In the genomic region with DNA sequence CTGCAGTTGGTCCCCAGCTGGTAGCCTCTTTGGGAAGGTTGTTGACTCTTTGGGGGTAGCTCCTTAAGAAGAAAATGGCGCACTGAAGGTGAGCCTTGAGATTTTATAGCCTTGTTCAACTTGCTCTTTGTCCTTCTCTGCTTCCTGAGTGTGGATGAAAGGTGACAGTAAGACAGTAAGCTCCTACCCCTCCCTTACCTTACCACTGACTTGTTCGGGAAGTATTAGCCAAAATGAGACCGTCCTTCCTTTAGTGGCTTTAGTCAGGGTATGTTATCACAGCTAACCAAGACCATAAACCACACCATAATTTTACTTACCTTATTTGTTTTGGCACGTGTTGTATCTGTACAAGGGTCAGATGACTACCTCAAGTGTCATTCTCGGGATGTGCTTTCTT, we compare ENCODE assay signal across 22 mouse cellular contexts.
DNase-seq lines count a peak whose midpoint lies in the region; ATAC-seq and TF ChIP-seq lines count a peak whose summit lies in the region.
"Had no signal": no experiment of that assay in that cellular context is flagged by ENCODE, and none has a peak within 500 bp of the region (broad histone marks: within the 10 kb centered on the region; RNA-seq: fewer than 3 reads in every experiment).

No protein-coding gene starts in this region.

- 72% methylated on average over 5 of the region's 5 CpGs for WGBS in intestine, embryonic 16.5 days
- 38% methylated on average over 5 of the region's 5 CpGs for WGBS in large intestine, adult 2 months

- no peak for TF ChIP-seq CTCF in C2C12 (IDR thresholded peaks at IDR 0.05; ENCODE audit: control insufficient read depth, insufficient read depth, insufficient read length)

- no peaks in the 10 kb centered on the region for H3K79me3 ChIP-seq in C2C12 (ENCODE audit: low read depth)

- no peaks in the 10 kb centered on the region for H3K27me3 ChIP-seq in C2C12 (ENCODE audit: control insufficient read depth, insufficient read depth, insufficient read length)
- H3K27me3 ChIP-seq in intestine, embryonic 16.5 days (replicated peaks; ENCODE audit: control insufficient read depth, insufficient read depth, low read length), result no peaks in the 10 kb centered on the region
- H3K27me3 ChIP-seq: embryonic facial prominence, embryonic 12.5 days; forebrain, embryonic 13.5 days; forebrain, embryonic 15.5 days had no signal

- no peak overlapping the region for H3K9ac ChIP-seq in intestine, embryonic 16.5 days (ENCODE audit: low read depth, low read length)
- H3K9ac ChIP-seq: embryonic facial prominence, embryonic 12.5 days; forebrain, embryonic 13.5 days; forebrain, embryonic 15.5 days; forebrain, postnatal 0 days had no signal

- H3K4me3 ChIP-seq in C2C12 (ENCODE audit: insufficient read depth, poor library complexity, severe bottlenecking), result no peak overlapping the region
- H3K4me3 ChIP-seq in intestine, embryonic 16.5 days (ENCODE audit: low read length), result no peak overlapping the region
- H3K4me3 ChIP-seq: embryonic facial prominence, embryonic 10.5 days; embryonic facial prominence, embryonic 12.5 days; forebrain, embryonic 13.5 days; forebrain, embryonic 15.5 days had no signal

- H3K4me1 ChIP-seq in intestine, embryonic 16.5 days (ENCODE audit: control insufficient read depth, insufficient read depth, low read length), result no peaks in the 10 kb centered on the region; the same call in 1 of the 2 replicates
- H3K4me1 ChIP-seq: embryonic facial prominence, embryonic 10.5 days; embryonic facial prominence, embryonic 12.5 days; forebrain, embryonic 13.5 days; forebrain, embryonic 15.5 days had no signal

- ATAC-seq in intestine, embryonic 16.5 days, result peak; percentile 73
- ATAC-seq: forebrain, embryonic 13.5 days; forebrain, embryonic 15.5 days; forebrain, postnatal 0 days had no signal

- no peaks in the 10 kb centered on the region for H3K79me2 ChIP-seq in C2C12 (ENCODE audit: control insufficient read depth, insufficient read depth)

- DNase-seq in 3T3-L1 (ENCODE audit: low read depth, low spot score), result peak; percentile 9
- DNase-seq in large intestine, adult 2 months (ENCODE audit: low read depth, low spot score), result peak; percentile 89
- no peak for DNase-seq in cerebellum, postnatal 14 days
- no peak for DNase-seq in right cerebral cortex, postnatal 25 days
- no peak for DNase-seq in gastrocnemius, postnatal 4 days (ENCODE audit: low spot score in 2 of 2)
- no peak for DNase-seq in lung, postnatal 25 days (ENCODE audit: low spot score)
- DNase-seq: adrenal gland, adult 2 months; adrenal gland, postnatal 10 days; adrenal gland, postnatal 25 days; B cell, adult 2 months; cerebellum, adult 11 months; cerebellum, adult 18-20 months; cerebellum, adult 8-10 months; cerebellum, adult 9-11 months; cerebellum, postnatal 25 days; forebrain, postnatal 0 days had no signal

- no peak overlapping the region for H3ac ChIP-seq in C2C12 (ENCODE audit: control insufficient read depth, insufficient read length, low read depth)

- no peak overlapping the region for H3K27ac ChIP-seq in intestine, embryonic 16.5 days (ENCODE audit: low read length)
- H3K27ac ChIP-seq: embryonic facial prominence, embryonic 10.5 days; embryonic facial prominence, embryonic 12.5 days; forebrain, embryonic 13.5 days; forebrain, embryonic 15.5 days had no signal

- H3K9me3 ChIP-seq in intestine, embryonic 16.5 days (ENCODE audit: control insufficient read depth, low read length), result peaks cover 7% of the 10 kb centered on the region
- H3K9me3 ChIP-seq: embryonic facial prominence, embryonic 12.5 days; forebrain, embryonic 15.5 days had no signal

- H3K36me3 ChIP-seq in C2C12 (ENCODE audit: control insufficient read depth, insufficient read depth), result no peaks in the 10 kb centered on the region
- no peaks in the 10 kb centered on the region for H3K36me3 ChIP-seq in intestine, embryonic 16.5 days (ENCODE audit: control insufficient read depth, insufficient read depth, low read length)
- H3K36me3 ChIP-seq: embryonic facial prominence, embryonic 10.5 days; embryonic facial prominence, embryonic 12.5 days; forebrain, embryonic 15.5 days had no signal

- H3K4me2 ChIP-seq in intestine, embryonic 16.5 days (ENCODE audit: low read depth, low read length), result no peak overlapping the region
- H3K4me2 ChIP-seq: embryonic facial prominence, embryonic 12.5 days; forebrain, embryonic 13.5 days; forebrain, embryonic 15.5 days had no signal

TF ChIP-seq in C2C12, 6 proteins besides CTCF, POLR2A, EP300 and RAD21:
- TF ChIP-seq MYOD1 (IDR thresholded peaks at IDR 0.05; ENCODE audit: control insufficient read depth, insufficient read length, low read depth), result peak; percentile 4
- no peak for TF ChIP-seq MAX (IDR thresholded peaks at IDR 0.05)

Comparison
In these comparisons a context has a peak if more than half of its experiments do, and no peak if none do; other contexts are left out.
1. DNase-seq: peak in 3T3-L1 (single experiment) and large intestine, adult 2 months (single experiment); none in cerebellum, postnatal 14 days (0 of 2), right cerebral cortex, postnatal 25 days (single experiment), gastrocnemius, postnatal 4 days (0 of 2) and lung, postnatal 25 days (single experiment).